Mouse (Mus musculus) embryonic fibroblast, embryonic 13.5 days (primary cell): ENCODE results near the gene Ppp1r1a.

ENCODE experiments used
- CTCF ChIP-seq: IDR thresholded peaks from 2 replicates; pipeline ENCODE4 v1.5.1; 2011; ENCODE audit warnings: mild to moderate bottlenecking, control low read depth, low read length, moderate library complexity, borderline replicate concordance; ENCODE audit not compliant: insufficient read depth
- POLR2A ChIP-seq: IDR thresholded peaks from 2 replicates; pipeline ENCODE4 v1.6.1; 2011; ENCODE audit warnings: low read depth, mild to moderate bottlenecking, control low read depth, low read length, moderate library complexity

DNA sequence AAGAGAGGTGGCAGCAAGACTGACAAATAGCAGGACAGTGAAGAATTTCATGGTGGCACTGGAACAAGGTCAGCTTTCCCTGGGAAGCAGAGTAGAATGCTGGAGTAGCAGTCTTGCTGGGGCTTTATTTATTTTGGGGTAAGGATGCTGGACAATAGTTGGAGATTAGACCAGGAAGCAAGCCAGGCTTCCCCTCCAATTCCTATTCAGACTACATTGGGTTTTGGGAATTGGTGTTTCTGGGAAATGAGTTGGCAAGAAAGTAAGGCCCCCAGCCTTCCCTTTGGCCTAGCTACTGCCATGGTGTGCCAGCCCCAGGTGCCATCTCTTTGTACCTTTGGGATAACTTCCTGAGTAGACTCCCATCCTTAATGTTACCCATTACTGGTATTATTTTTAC, 27.2 kb upstream of the Ppp1r1a start, which contains the start of gene Glycam1:
- TF ChIP-seq CTCF, result no peak
- TF ChIP-seq POLR2A, result no peak
